Mouse (Mus musculus): ENCODE measurements around the gene P2rx7.

GRCm38 (mm10) chr5:122689153-122689552, 45.4 kb downstream of the P2rx7 start:
- TF ChIP-seq EP300 (IDR thresholded peaks at IDR 0.05) (no peak), CTCF (IDR thresholded peaks at IDR 0.05) (no peak)

Measured in lung, postnatal 0 days (tissue).